Mouse (Mus musculus): ENCODE results near the gene Hormad1. TPM values are rescaled to one million over a fixed set of nuclear protein-coding genes. Genes with fewer than 3 reads are reported as not detected.

The Hormad1 gene
- polyA plus RNA-seq, 2 experiments: not detected

GRCm38 (mm10) chr3:95526622-95527211 is 32.8 kb upstream of the Hormad1 start, which contains the start of gene Ctss:
Ctss (plus strand) TSS chr3:95526786.
- ATAC-seq (ENCODE audit: low FRiP score, low read depth) (no peak), DNase-seq (ENCODE audit: low spot score) (no peak)
- H3K27ac ChIP-seq (replicated peaks; ENCODE audit: low read depth, low read length): no peak within 1 kb of the TSS
- 83% methylated on average over 8 of the region's 8 CpGs for WGBS
- no peak within 1 kb of the TSS for H3K4me2 ChIP-seq (replicated peaks; ENCODE audit: low read depth, low read length, severe bottlenecking)
- TF ChIP-seq POLR2A (IDR thresholded peaks at IDR 0.05; ENCODE audit: borderline replicate concordance, extremely low read depth, insufficient read depth, insufficient read length): no peak
- no peak within 1 kb of the TSS for H3K9ac ChIP-seq (ENCODE audit: low read depth, low read length, severe bottlenecking)
- no peaks in the 10 kb centered on the region for H3K4me1 ChIP-seq (ENCODE audit: control insufficient read depth, insufficient read depth, low read length)
- H3K27me3 ChIP-seq (ENCODE audit: control insufficient read depth, insufficient read depth, low read length): no peaks in the 10 kb centered on the region
- no peaks in the 10 kb centered on the region for H3K9me3 ChIP-seq (ENCODE audit: control insufficient read depth, low read length)
- H3K4me3 ChIP-seq (replicated peaks; ENCODE audit: low read length): no peak within 1 kb of the TSS
- no peaks in the 10 kb centered on the region for H3K36me3 ChIP-seq (ENCODE audit: control insufficient read depth, insufficient read depth, low read length)

GRCm38 (mm10) chr3:95529814-95530213 is 29.7 kb upstream of the Hormad1 start:
- WGBS: 88% methylated on average over 6 of the region's 6 CpGs

GRCm38 (mm10) chr3:95531025-95531424 is 28.5 kb upstream of the Hormad1 start:
- 86% methylated on average over 1 of the region's 1 CpGs for WGBS
- Histone ChIP-seq H3K4me3 (replicated peaks; ENCODE audit: low read length) (no peak overlapping the region), H3K36me3 (ENCODE audit: control insufficient read depth, insufficient read depth, low read length) (no peaks in the 10 kb centered on the region), H3K4me1 (ENCODE audit: control insufficient read depth, insufficient read depth, low read length) (no peaks in the 10 kb centered on the region), H3K9ac (ENCODE audit: low read depth, low read length, severe bottlenecking) (no peak overlapping the region), H3K27ac (replicated peaks; ENCODE audit: low read depth, low read length) (no peak overlapping the region), H3K27me3 (ENCODE audit: control insufficient read depth, insufficient read depth, low read length) (no peaks in the 10 kb centered on the region), H3K9me3 (ENCODE audit: control insufficient read depth, low read length) (no peaks in the 10 kb centered on the region), H3K4me2 (replicated peaks; ENCODE audit: low read depth, low read length, severe bottlenecking) (no peak overlapping the region)
- ATAC-seq (ENCODE audit: low FRiP score, low read depth): no peak
- TF ChIP-seq POLR2A (IDR thresholded peaks at IDR 0.05; ENCODE audit: borderline replicate concordance, extremely low read depth, insufficient read depth, insufficient read length): no peak
- no peak for DNase-seq (ENCODE audit: low spot score)

More at GRCm38 (mm10) chr3:95529814-95530213, 29.7 kb upstream of the Hormad1 start:
- no peaks in the 10 kb centered on the region for H3K36me3 ChIP-seq (ENCODE audit: control insufficient read depth, insufficient read depth, low read length)
- H3K27me3 ChIP-seq (ENCODE audit: control insufficient read depth, insufficient read depth, low read length): no peaks in the 10 kb centered on the region
- ATAC-seq (ENCODE audit: low FRiP score, low read depth) (no peak), DNase-seq (ENCODE audit: low spot score) (no peak)
- H3K9me3 ChIP-seq (ENCODE audit: control insufficient read depth, low read length): no peaks in the 10 kb centered on the region
- no peak overlapping the region for H3K27ac ChIP-seq (replicated peaks; ENCODE audit: low read depth, low read length)
- no peak for TF ChIP-seq POLR2A (IDR thresholded peaks at IDR 0.05; ENCODE audit: borderline replicate concordance, extremely low read depth, insufficient read depth, insufficient read length)
- H3K4me2 ChIP-seq (replicated peaks; ENCODE audit: low read depth, low read length, severe bottlenecking): no peak overlapping the region
- H3K4me1 ChIP-seq (ENCODE audit: control insufficient read depth, insufficient read depth, low read length): no peaks in the 10 kb centered on the region
- H3K9ac ChIP-seq (ENCODE audit: low read depth, low read length, severe bottlenecking): no peak overlapping the region
- H3K4me3 ChIP-seq (replicated peaks; ENCODE audit: low read length): no peak overlapping the region

GRCm38 (mm10) chr3:95533364-95533763 is 26.1 kb upstream of the Hormad1 start:
- H3K36me3 ChIP-seq (ENCODE audit: control insufficient read depth, insufficient read depth, low read length): no peaks in the 10 kb centered on the region
- no peak overlapping the region for H3K27ac ChIP-seq (replicated peaks; ENCODE audit: low read depth, low read length)
- ATAC-seq (ENCODE audit: low FRiP score, low read depth): no peak
- H3K9me3 ChIP-seq (ENCODE audit: control insufficient read depth, low read length): no peaks in the 10 kb centered on the region
- 90% methylated on average over 5 of the region's 5 CpGs for WGBS
- H3K4me2 ChIP-seq (replicated peaks; ENCODE audit: low read depth, low read length, severe bottlenecking): no peak overlapping the region
- TF ChIP-seq POLR2A (IDR thresholded peaks at IDR 0.05; ENCODE audit: borderline replicate concordance, extremely low read depth, insufficient read depth, insufficient read length): no peak
- H3K27me3 ChIP-seq (ENCODE audit: control insufficient read depth, insufficient read depth, low read length): no peaks in the 10 kb centered on the region
- no peaks in the 10 kb centered on the region for H3K4me1 ChIP-seq (ENCODE audit: control insufficient read depth, insufficient read depth, low read length)
- no peak for DNase-seq (ENCODE audit: low spot score)
- H3K4me3 ChIP-seq (replicated peaks; ENCODE audit: low read length): no peak overlapping the region
- no peak overlapping the region for H3K9ac ChIP-seq (ENCODE audit: low read depth, low read length, severe bottlenecking)

GRCm38 (mm10) chr3:95534927-95535326 is 24.6 kb upstream of the Hormad1 start:
- no peak for TF ChIP-seq POLR2A (IDR thresholded peaks at IDR 0.05; ENCODE audit: borderline replicate concordance, extremely low read depth, insufficient read depth, insufficient read length)
- no peak overlapping the region for H3K27ac ChIP-seq (replicated peaks; ENCODE audit: low read depth, low read length)
- no peak overlapping the region for H3K4me2 ChIP-seq (replicated peaks; ENCODE audit: low read depth, low read length, severe bottlenecking)
- H3K36me3 ChIP-seq (ENCODE audit: control insufficient read depth, insufficient read depth, low read length): no peaks in the 10 kb centered on the region
- no peak overlapping the region for H3K9ac ChIP-seq (ENCODE audit: low read depth, low read length, severe bottlenecking)
- DNase-seq (ENCODE audit: low spot score): no peak
- H3K27me3 ChIP-seq (ENCODE audit: control insufficient read depth, insufficient read depth, low read length): no peaks in the 10 kb centered on the region
- no peaks in the 10 kb centered on the region for H3K9me3 ChIP-seq (ENCODE audit: control insufficient read depth, low read length)
- ATAC-seq (ENCODE audit: low FRiP score, low read depth): no peak
- 60% methylated on average over 1 of the region's 1 CpGs for WGBS
- no peak overlapping the region for H3K4me3 ChIP-seq (replicated peaks; ENCODE audit: low read length)
- no peaks in the 10 kb centered on the region for H3K4me1 ChIP-seq (ENCODE audit: control insufficient read depth, insufficient read depth, low read length)
